Mouse (Mus musculus) kidney, postnatal 0 days (tissue): Measurements from ENCODE around the gene Mast4. TPM values are rescaled to one million over a fixed set of nuclear protein-coding genes. Genes with fewer than 3 reads are reported as not detected.

Source experiments
- ATAC-seq: fragments of 200-750 bp; cut with Nextera tagmentation; replicated peaks from 2 replicates; pipeline ENCODE4 v1.8.0; 2017; ENCODE audit warnings: low read depth, moderate number of reproducible peaks, moderate TSS enrichment, moderate library complexity; ENCODE audit not compliant: low FRiP score
- DNase-seq: peaks from one replicate; pipeline ENCODE4 v3.0.0-alpha.2; 2016; ENCODE audit warnings: low spot score
- H3K27ac ChIP-seq: fragments of 300-500 bp; sonication (generic); 2 replicates; pipeline ENCODE4 v1.5.1; 2014; ENCODE audit warnings: mild to moderate bottlenecking
- H3K27me3 ChIP-seq: fragments of 300-500 bp; sonication (generic); 2 replicates; pipeline ENCODE4 v1.6.1; 2014; ENCODE audit warnings: low read length, mixed read lengths; ENCODE audit not compliant: insufficient read depth
- H3K36me3 ChIP-seq: fragments of 300-500 bp; sonication (generic); 2 replicates; pipeline ENCODE4 v1.6.1; 2014; ENCODE audit warnings: low read length, mixed read lengths; ENCODE audit not compliant: insufficient read depth
- H3K4me1 ChIP-seq: fragments of 300-500 bp; sonication (generic); replicated peaks from 2 replicates; pipeline ENCODE4 v1.6.1; 2014; ENCODE audit warnings: antibody characterized with exemption, low read length, mixed read lengths; ENCODE audit not compliant: insufficient read depth
- H3K4me2 ChIP-seq: fragments of 300-500 bp; sonication (generic); 2 replicates; pipeline ENCODE4 v1.6.1; 2014; ENCODE audit warnings: mild to moderate bottlenecking, low read length, moderate library complexity, mixed read lengths
- H3K4me3 ChIP-seq: fragments of 300-500 bp; sonication (generic); replicated peaks from 2 replicates; pipeline ENCODE4 v1.5.1; 2014; ENCODE audit warnings: low read depth, low read length
- H3K9ac ChIP-seq: fragments of 300-500 bp; sonication (generic); 2 replicates; pipeline ENCODE4 v1.6.1; 2014; ENCODE audit warnings: low read depth, low read length
- H3K9me3 ChIP-seq: fragments of 300-500 bp; sonication (generic); replicated peaks from 2 replicates; pipeline ENCODE4 v1.6.1; 2016; ENCODE audit warnings: low read length, inconsistent platforms, mixed read lengths
- CTCF ChIP-seq: IDR thresholded peaks from 2 replicates; pipeline ENCODE4 v1.5.1; 2016; ENCODE audit warnings: antibody characterized with exemption, low read depth, mild to moderate bottlenecking, moderate library complexity
- WGBS: fragments of 180-500 bp; shearing (Covaris S2); extraction: QIAGEN DNeasy Blood & Tissue Kit; methylation state at CpG from one replicate; pipeline ENCODE4 v1.1.7; 2014; 5-methylcytosine and 5-hydroxymethylcytosine counted together
- polyA plus RNA-seq: library from polyadenylated mRNA; unstranded; fragments of >200 nt; fragmentation: Nextera tagmentation; extraction: Ambion mirVana; gene quantifications from 2 replicates; pipeline ENCODE4 v1.2.1, GENCODE M21; 2015

Gene Mast4
- polyA plus RNA-seq, 1 experiment from 2014 or later = 10.6 TPM

GRCm38 (mm10) chr13:103270856-103271391, 63.4 kb downstream of the Mast4 start:
- DNase-seq = no peak

DNA sequence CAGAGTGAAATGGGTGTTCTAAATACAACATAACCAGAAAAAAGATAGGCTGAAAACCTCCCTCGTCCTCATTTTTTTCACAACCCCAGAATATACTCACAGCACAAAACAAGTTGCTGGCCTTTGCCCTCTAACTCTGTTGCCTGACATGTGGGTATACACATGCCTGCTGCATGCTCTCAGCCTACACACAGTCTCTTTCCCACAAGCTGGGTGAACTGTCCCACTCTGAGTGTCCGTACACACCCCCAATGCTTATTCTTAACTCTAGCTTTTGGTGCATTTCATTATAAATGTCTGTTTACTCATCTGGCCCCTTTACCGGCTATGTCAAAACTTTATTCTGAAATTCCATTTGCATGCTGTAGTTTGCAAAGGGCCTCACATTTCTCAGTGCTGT, 71.6 kb downstream of the Mast4 start:
- DNase-seq (no peak), ATAC-seq (no peak)
- 69% methylated on average over 3 of the region's 3 CpGs for WGBS
- TF ChIP-seq CTCF = no peak
- Histone ChIP-seq H3K4me3 (no peak overlapping the region), H3K4me1 (no peaks in the 10 kb centered on the region), H3K27ac (no peak overlapping the region), H3K9me3 (no peaks in the 10 kb centered on the region), H3K36me3 (no peaks in the 10 kb centered on the region), H3K27me3 (no peaks in the 10 kb centered on the region), H3K4me2 (no peak overlapping the region), H3K9ac (no peak overlapping the region)

More at GRCm38 (mm10) chr13:103270856-103271391, 63.4 kb downstream of the Mast4 start:
- Histone ChIP-seq H3K27me3 (no peaks in the 10 kb centered on the region), H3K4me2 (no peak overlapping the region), H3K9me3 (no peaks in the 10 kb centered on the region), H3K36me3 (no peaks in the 10 kb centered on the region), H3K4me3 (no peak overlapping the region), H3K27ac (no peak overlapping the region), H3K4me1 (no peaks in the 10 kb centered on the region), H3K9ac (no peak overlapping the region)
- no peak for ATAC-seq
- WGBS = 82% methylated on average over 9 of the region's 9 CpGs
- TF ChIP-seq CTCF = no peak

- DNase-seq = no peak
- H3K4me3 ChIP-seq = no peak overlapping the region
Observed at GRCm38 (mm10) chr13:103262061-103262460, 72.2 kb downstream of the Mast4 start.

GRCm38 (mm10) chr13:103260414-103260813, 73.9 kb downstream of the Mast4 start:
- no peak overlapping the region for H3K9ac ChIP-seq
- ATAC-seq = no peak
- WGBS = 85% methylated on average over 3 of the region's 3 CpGs
- no peaks in the 10 kb centered on the region for H3K36me3 ChIP-seq
- no peaks in the 10 kb centered on the region for H3K9me3 ChIP-seq
- no peaks in the 10 kb centered on the region for H3K4me1 ChIP-seq
- no peak for DNase-seq
- H3K4me3 ChIP-seq = no peak overlapping the region
- no peak for TF ChIP-seq CTCF
- H3K27ac ChIP-seq = no peak overlapping the region
- no peak overlapping the region for H3K4me2 ChIP-seq
- no peaks in the 10 kb centered on the region for H3K27me3 ChIP-seq

More at GRCm38 (mm10) chr13:103262061-103262460, 72.2 kb downstream of the Mast4 start:
- no peak for TF ChIP-seq CTCF
- Histone ChIP-seq H3K4me1 (no peaks in the 10 kb centered on the region), H3K4me2 (no peak overlapping the region), H3K9ac (no peak overlapping the region), H3K27me3 (no peaks in the 10 kb centered on the region), H3K36me3 (no peaks in the 10 kb centered on the region), H3K9me3 (no peaks in the 10 kb centered on the region), H3K27ac (no peak overlapping the region)
- no peak for ATAC-seq
- WGBS = 63% methylated on average over 3 of the region's 3 CpGs

GRCm38 (mm10) chr13:103258106-103258505, 76.2 kb downstream of the Mast4 start:
- Histone ChIP-seq H3K27me3 (no peaks in the 10 kb centered on the region), H3K9me3 (no peaks in the 10 kb centered on the region), H3K27ac (no peak overlapping the region), H3K4me2 (no peak overlapping the region), H3K36me3 (no peaks in the 10 kb centered on the region), H3K4me3 (no peak overlapping the region), H3K9ac (no peak overlapping the region), H3K4me1 (no peaks in the 10 kb centered on the region)
- ATAC-seq = no peak
- no peak for DNase-seq
- 54% methylated on average over 3 of the region's 3 CpGs for WGBS
- TF ChIP-seq CTCF = no peak

- Histone ChIP-seq H3K4me2 (no peak overlapping the region), H3K27ac (no peak overlapping the region), H3K4me1 (no peaks in the 10 kb centered on the region), H3K27me3 (no peaks in the 10 kb centered on the region), H3K9ac (no peak overlapping the region), H3K4me3 (no peak overlapping the region), H3K36me3 (no peaks in the 10 kb centered on the region), H3K9me3 (no peaks in the 10 kb centered on the region)
- no peak for ATAC-seq
- no peak for TF ChIP-seq CTCF
- DNase-seq = no peak
- 83% methylated on average over 3 of the region's 3 CpGs for WGBS
Observed at GRCm38 (mm10) chr13:103254861-103255260, 79.4 kb downstream of the Mast4 start.

GRCm38 (mm10) chr13:103253077-103253476, 81.2 kb downstream of the Mast4 start:
- no peak overlapping the region for H3K4me2 ChIP-seq
- H3K27me3 ChIP-seq = no peaks in the 10 kb centered on the region
- no peak overlapping the region for H3K4me3 ChIP-seq
- 88% methylated on average over 6 of the region's 6 CpGs for WGBS
- H3K9ac ChIP-seq = no peak overlapping the region
- no peaks in the 10 kb centered on the region for H3K36me3 ChIP-seq
- ATAC-seq (no peak), DNase-seq (no peak)
- no peak for TF ChIP-seq CTCF
- no peaks in the 10 kb centered on the region; the same call in 1 of the 2 replicates for H3K4me1 ChIP-seq
- no peak overlapping the region for H3K27ac ChIP-seq
- no peaks in the 10 kb centered on the region for H3K9me3 ChIP-seq
